Mouse (Mus musculus): ENCODE measurements at regions not wholly inside any gene's neighbourhood (a gene's known extent, or its start where the extent isn't known, plus 50 kb on each side); places are given as distances from the start of the nearest gene placed in this dataset.

- Histone ChIP-seq H3K36me3 (no peaks in the 10 kb centered on the region), H3K4me1 (no peaks in the 10 kb centered on the region), H3K27ac (no peak overlapping the region), H3K9me3 (no peaks in the 10 kb centered on the region), H3K4me3 (no peak overlapping the region), H3K4me2 (replicated peaks) (no peak overlapping the region), H3K9ac (no peak overlapping the region), H3K27me3 (replicated peaks) (no peaks in the 10 kb centered on the region)
- 76% methylated on average over 2 of the region's 2 CpGs for WGBS
- ATAC-seq (ENCODE audit: low FRiP score, low read depth) = no peak
Measured at GRCm38 (mm10) chr6:32696037-32696436, 108.0 kb upstream of the Plxna4 start.

- Histone ChIP-seq H3K4me3 (no peak overlapping the region), H3K36me3 (no peaks in the 10 kb centered on the region), H3K27ac (no peak overlapping the region), H3K4me1 (no peaks in the 10 kb centered on the region), H3K9ac (no peak overlapping the region), H3K4me2 (replicated peaks) (no peak overlapping the region), H3K9me3 (no peaks in the 10 kb centered on the region), H3K27me3 (replicated peaks) (no peaks in the 10 kb centered on the region)
- ATAC-seq (ENCODE audit: low FRiP score, low read depth) = no peak
- WGBS = 98% methylated on average over 6 of the region's 6 CpGs
Measured at GRCm38 (mm10) chr6:32672552-32672951, 84.6 kb upstream of the Plxna4 start.

- Histone ChIP-seq H3K9ac (no peak overlapping the region), H3K27me3 (replicated peaks) (no peaks in the 10 kb centered on the region), H3K4me3 (no peak overlapping the region), H3K36me3 (no peaks in the 10 kb centered on the region), H3K4me2 (replicated peaks) (no peak overlapping the region), H3K27ac (no peak overlapping the region), H3K9me3 (no peaks in the 10 kb centered on the region), H3K4me1 (no peaks in the 10 kb centered on the region)
- no peak for ATAC-seq (ENCODE audit: low FRiP score, low read depth)
Measured at GRCm38 (mm10) chr6:32659743-32660142, 71.8 kb upstream of the Plxna4 start.

GRCm38 (mm10) chr6:32657378-32657777, 69.4 kb upstream of the Plxna4 start:
- Histone ChIP-seq H3K27me3 (replicated peaks) (no peaks in the 10 kb centered on the region), H3K9me3 (no peaks in the 10 kb centered on the region), H3K4me3 (no peak overlapping the region), H3K4me1 (no peaks in the 10 kb centered on the region), H3K36me3 (no peaks in the 10 kb centered on the region), H3K27ac (no peak overlapping the region), H3K4me2 (replicated peaks) (no peak overlapping the region), H3K9ac (no peak overlapping the region)
- no peak for ATAC-seq (ENCODE audit: low FRiP score, low read depth)

GRCm38 (mm10) chr6:32654188-32654587, 66.2 kb upstream of the Plxna4 start:
- Histone ChIP-seq H3K9ac (no peak overlapping the region), H3K27ac (no peak overlapping the region), H3K9me3 (no peaks in the 10 kb centered on the region), H3K27me3 (replicated peaks) (no peaks in the 10 kb centered on the region), H3K4me1 (no peaks in the 10 kb centered on the region), H3K36me3 (no peaks in the 10 kb centered on the region), H3K4me3 (no peak overlapping the region), H3K4me2 (replicated peaks) (no peak overlapping the region)
- no peak for ATAC-seq (ENCODE audit: low FRiP score, low read depth)
- WGBS = 60% methylated on average over 2 of the region's 2 CpGs

GRCm38 (mm10) chr6:32644016-32644415, 56.0 kb upstream of the Plxna4 start:
- WGBS = 93% methylated on average over 2 of the region's 2 CpGs
- Histone ChIP-seq H3K27me3 (replicated peaks) (no peaks in the 10 kb centered on the region), H3K9ac (no peak overlapping the region), H3K27ac (no peak overlapping the region), H3K36me3 (no peaks in the 10 kb centered on the region), H3K4me3 (no peak overlapping the region), H3K4me1 (no peaks in the 10 kb centered on the region), H3K4me2 (replicated peaks) (no peak overlapping the region), H3K9me3 (no peaks in the 10 kb centered on the region)
- no peak for ATAC-seq (ENCODE audit: low FRiP score, low read depth)

GRCm38 (mm10) chr6:32638843-32639242, 50.9 kb upstream of the Plxna4 start:
- no peak overlapping the region for H3K9ac ChIP-seq
- no peaks in the 10 kb centered on the region for H3K27me3 ChIP-seq (replicated peaks)
- H3K4me2 ChIP-seq (replicated peaks) = no peak overlapping the region
- no peaks in the 10 kb centered on the region for H3K4me1 ChIP-seq
- H3K4me3 ChIP-seq = no peak overlapping the region
- H3K27ac ChIP-seq = no peak overlapping the region
- no peaks in the 10 kb centered on the region for H3K36me3 ChIP-seq
- ATAC-seq (ENCODE audit: low FRiP score, low read depth) = no peak
- H3K9me3 ChIP-seq = no peaks in the 10 kb centered on the region
- WGBS = 90% methylated on average over 13 of the region's 13 CpGs
